Mouse (Mus musculus) lung, postnatal 0 days (tissue): ENCODE data around the gene Brsk2.

Source experiments
- CTCF ChIP-seq: IDR thresholded peaks from 2 replicates; pipeline ENCODE4 v1.5.1; 2016; ENCODE audit warnings: antibody characterized with exemption, mild to moderate bottlenecking
- EP300 ChIP-seq: IDR thresholded peaks from 2 replicates; pipeline ENCODE4 v1.6.1; 2016; ENCODE audit warnings: antibody characterized with exemption, mild to moderate bottlenecking, control low read depth

DNA sequence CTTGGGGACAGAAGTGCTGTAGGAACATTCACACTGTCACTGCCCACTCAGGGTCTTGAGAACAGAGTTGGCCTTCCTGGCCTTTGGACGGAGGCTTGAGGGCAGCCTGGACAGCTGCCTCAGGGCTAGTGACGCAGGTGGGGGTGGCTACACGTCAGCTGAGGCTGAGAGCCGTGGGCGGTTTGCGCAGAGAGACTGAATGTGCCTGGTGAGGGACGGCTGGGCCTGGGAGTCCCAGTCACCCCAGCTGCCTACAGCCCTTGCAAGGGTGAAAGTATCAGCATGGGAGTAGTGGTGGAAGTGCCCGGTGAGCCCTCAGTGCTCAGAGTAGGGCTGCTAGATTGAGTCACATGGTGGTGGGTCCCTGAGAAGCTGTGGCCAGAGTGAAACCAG lies 6.6 kb downstream of the Brsk2 start:
- TF ChIP-seq CTCF, result no peak
- TF ChIP-seq EP300, result no peak
